8 mouse cellular contexts compared by ENCODE assay signal in the genomic region with DNA sequence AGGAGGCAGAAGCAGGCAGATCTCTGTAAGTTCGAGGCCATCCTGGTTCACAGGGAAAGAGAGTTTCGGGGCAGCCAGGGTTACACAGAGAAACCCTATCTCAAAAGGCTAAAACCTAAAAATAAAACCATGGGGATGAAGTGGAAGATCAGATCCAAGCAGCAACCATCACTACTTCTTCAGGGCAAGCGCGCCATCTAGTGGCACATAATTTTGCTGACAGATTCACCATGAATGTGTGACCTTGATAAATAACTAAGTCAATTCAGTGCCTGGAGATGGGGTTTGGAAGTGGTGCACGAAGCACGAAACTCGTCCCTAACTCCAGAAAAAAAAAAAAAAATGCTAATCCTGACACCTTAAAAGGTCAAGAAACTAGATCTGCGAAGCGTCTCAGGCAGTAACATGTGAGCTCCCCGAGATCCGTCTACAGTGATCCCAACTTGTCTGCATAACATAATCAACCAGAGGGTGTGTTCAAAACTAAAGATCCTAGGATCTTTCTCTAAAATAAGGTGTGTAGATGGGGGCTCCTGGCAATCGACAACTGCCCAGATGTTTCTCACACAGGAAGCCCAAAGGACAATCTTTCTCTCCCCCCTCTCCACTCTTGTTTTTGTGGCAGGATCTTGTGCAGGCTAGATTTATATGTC. TPM values are rescaled to one million over a fixed set of nuclear protein-coding genes. Genes with fewer than 3 reads are reported as not detected.
DNase-seq lines count a peak whose midpoint lies in the region; ATAC-seq and TF ChIP-seq lines count a peak whose summit lies in the region.

No protein-coding gene starts in this region.

- H3K4me3 ChIP-seq in intestine, embryonic 14.5 days (ENCODE audit: low read depth, low read length): no peak overlapping the region
- H3K4me3 ChIP-seq in intestine, embryonic 15.5 days (replicated peaks): no peak overlapping the region
- H3K4me3 ChIP-seq in midbrain, postnatal 0 days (ENCODE audit: low read depth, low read length): no peak overlapping the region

- TF ChIP-seq CTCF in midbrain, postnatal 0 days (IDR thresholded peaks at IDR 0.05): peak; percentile 90

- 33% methylated on average over 12 of the region's 12 CpGs for WGBS in intestine, embryonic 14.5 days
- 32% methylated on average over 12 of the region's 12 CpGs for WGBS in intestine, embryonic 15.5 days
- 40% methylated on average over 12 of the region's 12 CpGs for WGBS in midbrain, postnatal 0 days

- intact Hi-C loops in left cerebral cortex, postnatal 36 days (cut with DNase I): loop anchor here (5.0 kb wide), 1 partner anchor 293 kb away; no protein-coding TSS in a partner anchor

- no peaks in the 10 kb centered on the region for H3K36me3 ChIP-seq in intestine, embryonic 14.5 days (ENCODE audit: control insufficient read depth, insufficient read depth, low read length)
- H3K36me3 ChIP-seq in intestine, embryonic 15.5 days: no peaks in the 10 kb centered on the region
- H3K36me3 ChIP-seq in midbrain, postnatal 0 days (ENCODE audit: insufficient read depth, low read length): no peaks in the 10 kb centered on the region
- H3K36me3 ChIP-seq in splenic B cell, adult 2 months (ENCODE audit: control insufficient read depth, insufficient read depth, low read length, poor library complexity, severe bottlenecking): no peaks in the 10 kb centered on the region

- H3K27ac ChIP-seq in intestine, embryonic 14.5 days (ENCODE audit: low read depth): no peak overlapping the region
- H3K27ac ChIP-seq in intestine, embryonic 15.5 days: no peak overlapping the region
- H3K27ac ChIP-seq in midbrain, postnatal 0 days (ENCODE audit: low read depth, low read length): no peak overlapping the region

- no peaks in the 10 kb centered on the region for H3K27me3 ChIP-seq in intestine, embryonic 14.5 days (replicated peaks; ENCODE audit: control insufficient read depth, insufficient read depth, low read length)
- H3K27me3 ChIP-seq in intestine, embryonic 15.5 days (replicated peaks): no peaks in the 10 kb centered on the region
- no peaks in the 10 kb centered on the region for H3K27me3 ChIP-seq in midbrain, postnatal 0 days (ENCODE audit: insufficient read depth, low read length)
- H3K27me3 ChIP-seq in splenic B cell, adult 2 months (ENCODE audit: control insufficient read depth, insufficient read depth, low read length, poor library complexity, severe bottlenecking): no peaks in the 10 kb centered on the region

- no peak overlapping the region for H3K9ac ChIP-seq in intestine, embryonic 14.5 days (ENCODE audit: low read length)
- no peak overlapping the region for H3K9ac ChIP-seq in intestine, embryonic 15.5 days
- H3K9ac ChIP-seq in midbrain, postnatal 0 days (replicated peaks; ENCODE audit: low read length, poor library complexity, severe bottlenecking): no peak overlapping the region

- no peaks in the 10 kb centered on the region for H3K9me3 ChIP-seq in intestine, embryonic 14.5 days (ENCODE audit: control insufficient read depth, low read length)
- H3K9me3 ChIP-seq in intestine, embryonic 15.5 days: no peaks in the 10 kb centered on the region
- H3K9me3 ChIP-seq in midbrain, postnatal 0 days (ENCODE audit: low read length): no peaks in the 10 kb centered on the region

- no peak for ATAC-seq in intestine, embryonic 14.5 days (replicated peaks; ENCODE audit: low FRiP score, low TSS enrichment, low read depth)
- no peak for ATAC-seq in intestine, embryonic 15.5 days
- ATAC-seq in midbrain, postnatal 0 days (ENCODE audit: low FRiP score): peak; percentile 31; the same call in 1 of the 2 replicates

- no peak overlapping the region for H3K4me2 ChIP-seq in intestine, embryonic 14.5 days (ENCODE audit: low read length)
- no peak overlapping the region for H3K4me2 ChIP-seq in intestine, embryonic 15.5 days (replicated peaks)
- H3K4me2 ChIP-seq in midbrain, postnatal 0 days (ENCODE audit: low read depth, low read length, poor library complexity, severe bottlenecking): no peak overlapping the region

- peak; percentile 94 for DNase-seq in intestine, embryonic 14.5 days (ENCODE audit: low spot score)
- peak; percentile 77 for DNase-seq in cerebellum, adult 9-11 months
- peak; percentile 83 to 91 for DNase-seq in frontal cortex, postnatal 36 days (ENCODE audit: low spot score in 2 of 2)
- DNase-seq in kidney, adult 18-20 months: peak; percentile 90
- DNase-seq in left cerebral cortex, postnatal 36 days (ENCODE audit: low spot score in 2 of 2): peak; percentile 74 to 80
- peak; percentile 88 for DNase-seq in midbrain, postnatal 0 days (ENCODE audit: low spot score)
- peak; percentile 84 for DNase-seq in splenic B cell, adult 2 months (ENCODE audit: low read depth, low spot score)

- H3K4me1 ChIP-seq in intestine, embryonic 14.5 days (replicated peaks; ENCODE audit: control insufficient read depth, insufficient read depth, low read length): no peaks in the 10 kb centered on the region
- no peaks in the 10 kb centered on the region for H3K4me1 ChIP-seq in intestine, embryonic 15.5 days (replicated peaks)
- H3K4me1 ChIP-seq in midbrain, postnatal 0 days (ENCODE audit: insufficient read depth, low read length): no peaks in the 10 kb centered on the region

RNA-seq across cellular contexts. Expression of a gene that starts 36.4 kb away (rescaled TPM):
- 53.6 and 62.1 TPM in 2 replicates for polyA plus RNA-seq in intestine, embryonic 14.5 days (2014; fragmentation: Nextera tagmentation; extraction: Ambion mirVana)
- polyA plus RNA-seq in intestine, embryonic 15.5 days (2015; fragmentation: Nextera tagmentation; extraction: Ambion mirVana): 48.7 and 56.1 TPM in 2 replicates
- total RNA-seq in left cerebral cortex, postnatal 36 days (2021): 10 to 100 TPM; 54.6 to 62.8 TPM
- 70.5 and 74.9 TPM in 2 replicates for total RNA-seq in midbrain, postnatal 0 days (2014; rRNA removed)
- 56.9 and 57.8 TPM in 2 replicates for polyA plus RNA-seq in midbrain, postnatal 0 days (2015; fragmentation: Nextera tagmentation; extraction: Ambion mirVana)
